Mouse (Mus musculus): ENCODE results near the gene Rps6ka2. TPM values are rescaled to one million over a fixed set of nuclear protein-coding genes. Genes with fewer than 3 reads are reported as not detected.
"Not testable (repeated sequence)": the region's sequence is repeated elsewhere in the genome, so short reads cannot be mapped to it uniquely, and the experiment has no call there.

The Rps6ka2 gene
- polyA plus RNA-seq, 1 experiment = 9.1 TPM

- H3K4me1 ChIP-seq (ENCODE audit: control insufficient read depth, insufficient read depth, low read length) = no peaks in the 10 kb centered on the region
- no peak for TF ChIP-seq POLR2A (IDR thresholded peaks at IDR 0.05; ENCODE audit: borderline replicate concordance, control insufficient read depth, low read depth, low read length)
- no peak for TF ChIP-seq CTCF (IDR thresholded peaks at IDR 0.05; ENCODE audit: control insufficient read depth, insufficient read depth, low read length)
- 76% methylated on average over 9 of the region's 9 CpGs for WGBS
- no peak overlapping the region for H3K4me3 ChIP-seq (replicated peaks; ENCODE audit: control insufficient read depth, low read depth, low read length)
- no peak overlapping the region for H3K27ac ChIP-seq (ENCODE audit: control insufficient read depth, insufficient read depth, low read depth, low read length, poor library complexity)
Measured at GRCm38 (mm10) chr17:7273054-7273453, 103.1 kb downstream of the Rps6ka2 start.

- Histone ChIP-seq H3K27ac (ENCODE audit: control insufficient read depth, insufficient read depth, low read depth, low read length, poor library complexity) (no peak overlapping the region), H3K4me1 (ENCODE audit: control insufficient read depth, insufficient read depth, low read length) (no peaks in the 10 kb centered on the region), H3K4me3 (replicated peaks; ENCODE audit: control insufficient read depth, low read depth, low read length) (no peak overlapping the region)
- no peak for TF ChIP-seq POLR2A (IDR thresholded peaks at IDR 0.05; ENCODE audit: borderline replicate concordance, control insufficient read depth, low read depth, low read length)
- no peak for TF ChIP-seq CTCF (IDR thresholded peaks at IDR 0.05; ENCODE audit: control insufficient read depth, insufficient read depth, low read length)
- WGBS = 60% methylated on average over 10 of the region's 10 CpGs
Measured at GRCm38 (mm10) chr17:7273785-7274184, 103.9 kb downstream of the Rps6ka2 start.

GRCm38 (mm10) chr17:7278702-7279242 lies 108.9 kb downstream of the Rps6ka2 start:
- Histone ChIP-seq H3K4me1 (ENCODE audit: control insufficient read depth, insufficient read depth, low read length) (no peaks in the 10 kb centered on the region), H3K27ac (ENCODE audit: control insufficient read depth, insufficient read depth, low read depth, low read length, poor library complexity) (no peak overlapping the region), H3K4me3 (replicated peaks; ENCODE audit: control insufficient read depth, low read depth, low read length) (no peak overlapping the region)
- 85% methylated on average over 15 of the region's 15 CpGs for WGBS
- TF ChIP-seq CTCF (IDR thresholded peaks at IDR 0.05; ENCODE audit: control insufficient read depth, insufficient read depth, low read length) (no peak), POLR2A (IDR thresholded peaks at IDR 0.05; ENCODE audit: borderline replicate concordance, control insufficient read depth, low read depth, low read length) (no peak)

- Histone ChIP-seq H3K27ac (ENCODE audit: control insufficient read depth, insufficient read depth, low read depth, low read length, poor library complexity) (no peak overlapping the region), H3K4me3 (replicated peaks; ENCODE audit: control insufficient read depth, low read depth, low read length) (no peak overlapping the region), H3K4me1 (ENCODE audit: control insufficient read depth, insufficient read depth, low read length) (no peaks in the 10 kb centered on the region)
- WGBS = 90% methylated on average over 9 of the region's 9 CpGs
- TF ChIP-seq POLR2A (IDR thresholded peaks at IDR 0.05; ENCODE audit: borderline replicate concordance, control insufficient read depth, low read depth, low read length) = no peak
- TF ChIP-seq CTCF (IDR thresholded peaks at IDR 0.05; ENCODE audit: control insufficient read depth, insufficient read depth, low read length) = no peak
Measured at GRCm38 (mm10) chr17:7279251-7279650, 109.3 kb downstream of the Rps6ka2 start.

GRCm38 (mm10) chr17:7284297-7284910 lies 114.5 kb downstream of the Rps6ka2 start:
- Histone ChIP-seq H3K4me3 (replicated peaks; ENCODE audit: control insufficient read depth, low read depth, low read length) (no peak overlapping the region), H3K4me1 (ENCODE audit: control insufficient read depth, insufficient read depth, low read length) (no peaks in the 10 kb centered on the region), H3K27ac (ENCODE audit: control insufficient read depth, insufficient read depth, low read depth, low read length, poor library complexity) (no peak overlapping the region)
- 88% methylated on average over 8 of the region's 8 CpGs for WGBS
- no peak for TF ChIP-seq CTCF (IDR thresholded peaks at IDR 0.05; ENCODE audit: control insufficient read depth, insufficient read depth, low read length)
- no peak for TF ChIP-seq POLR2A (IDR thresholded peaks at IDR 0.05; ENCODE audit: borderline replicate concordance, control insufficient read depth, low read depth, low read length)

GRCm38 (mm10) chr17:7285292-7285691 lies 115.4 kb downstream of the Rps6ka2 start:
- no peak for TF ChIP-seq POLR2A (IDR thresholded peaks at IDR 0.05; ENCODE audit: borderline replicate concordance, control insufficient read depth, low read depth, low read length)
- no peak for TF ChIP-seq CTCF (IDR thresholded peaks at IDR 0.05; ENCODE audit: control insufficient read depth, insufficient read depth, low read length)
- H3K4me3 ChIP-seq (replicated peaks; ENCODE audit: control insufficient read depth, low read depth, low read length) = no peak overlapping the region
- no peaks in the 10 kb centered on the region for H3K4me1 ChIP-seq (ENCODE audit: control insufficient read depth, insufficient read depth, low read length)
- H3K27ac ChIP-seq (ENCODE audit: control insufficient read depth, insufficient read depth, low read depth, low read length, poor library complexity) = no peak overlapping the region
- 77% methylated on average over 12 of the region's 12 CpGs for WGBS

- Histone ChIP-seq H3K4me1 (ENCODE audit: control insufficient read depth, insufficient read depth, low read length) (no peaks in the 10 kb centered on the region), H3K27ac (ENCODE audit: control insufficient read depth, insufficient read depth, low read depth, low read length, poor library complexity) (no peak overlapping the region), H3K4me3 (replicated peaks; ENCODE audit: control insufficient read depth, low read depth, low read length) (no peak overlapping the region)
- 84% methylated on average over 12 of the region's 12 CpGs for WGBS
- TF ChIP-seq POLR2A (IDR thresholded peaks at IDR 0.05; ENCODE audit: borderline replicate concordance, control insufficient read depth, low read depth, low read length) = no peak
- TF ChIP-seq CTCF (IDR thresholded peaks at IDR 0.05; ENCODE audit: control insufficient read depth, insufficient read depth, low read length) = no peak
Measured at GRCm38 (mm10) chr17:7286422-7287050, 116.6 kb downstream of the Rps6ka2 start.

- Histone ChIP-seq H3K4me1 (ENCODE audit: control insufficient read depth, insufficient read depth, low read length) (no peaks in the 10 kb centered on the region), H3K27ac (ENCODE audit: control insufficient read depth, insufficient read depth, low read depth, low read length, poor library complexity) (no peak overlapping the region), H3K4me3 (replicated peaks; ENCODE audit: control insufficient read depth, low read depth, low read length) (no peak overlapping the region)
- TF ChIP-seq CTCF (IDR thresholded peaks at IDR 0.05; ENCODE audit: control insufficient read depth, insufficient read depth, low read length) (no peak), POLR2A (IDR thresholded peaks at IDR 0.05; ENCODE audit: borderline replicate concordance, control insufficient read depth, low read depth, low read length) (no peak)
- WGBS = 86% methylated on average over 11 of the region's 11 CpGs
Measured at GRCm38 (mm10) chr17:7292012-7292684, 122.2 kb downstream of the Rps6ka2 start.

- H3K4me1 ChIP-seq (ENCODE audit: control insufficient read depth, insufficient read depth, low read length); H3K27ac ChIP-seq (ENCODE audit: control insufficient read depth, insufficient read depth, low read depth, low read length, poor library complexity); H3K4me3 ChIP-seq (replicated peaks; ENCODE audit: control insufficient read depth, low read depth, low read length): not testable (repeated sequence)
- 58% methylated on average over 8 of the region's 8 CpGs for WGBS
Measured at GRCm38 (mm10) chr17:7306278-7307196, 136.6 kb downstream of the Rps6ka2 start.

- H3K4me1 ChIP-seq (ENCODE audit: control insufficient read depth, insufficient read depth, low read length); H3K27ac ChIP-seq (ENCODE audit: control insufficient read depth, insufficient read depth, low read depth, low read length, poor library complexity); H3K4me3 ChIP-seq (replicated peaks; ENCODE audit: control insufficient read depth, low read depth, low read length): not testable (repeated sequence)
- WGBS = 16% methylated on average over 7 of the region's 8 CpGs
Measured at GRCm38 (mm10) chr17:7315693-7316382, 145.9 kb downstream of the Rps6ka2 start.
